Mouse (Mus musculus): ENCODE measurements around the gene Pnn. TPM values are rescaled to one million over a fixed set of nuclear protein-coding genes. Genes with fewer than 3 reads are reported as not detected.
A peak's percentile ranks its signal among the peaks of the same experiment; 100 is the strongest.

Gene Pnn
- polyA plus RNA-seq, 1 experiment = 134 TPM

- H3K4me1 ChIP-seq (ENCODE audit: control insufficient read depth, insufficient read depth, low read length) = no peaks in the 10 kb centered on the region
- no peak overlapping the region for H3K9ac ChIP-seq (ENCODE audit: low read depth, poor library complexity, severe bottlenecking)
- TF ChIP-seq POLR2A (IDR thresholded peaks at IDR 0.05; ENCODE audit: insufficient read depth, low read length) = no peak
- TF ChIP-seq CTCF (IDR thresholded peaks at IDR 0.05; ENCODE audit: low read depth, low read length) = no peak
- TF ChIP-seq EP300 (IDR thresholded peaks at IDR 0.05; ENCODE audit: insufficient read depth, low read depth, low read length) = no peak
- H3K27ac ChIP-seq (ENCODE audit: insufficient read depth, low read length) = no peak overlapping the region
- no peaks in the 10 kb centered on the region for H3K27me3 ChIP-seq (ENCODE audit: control insufficient read depth, insufficient read depth, low read length, poor library complexity, severe bottlenecking)
- peaks cover 6% of the 10 kb centered on the region for H3K36me3 ChIP-seq (ENCODE audit: control insufficient read depth, insufficient read depth, low read length, poor library complexity, severe bottlenecking)
- no peaks in the 10 kb centered on the region for H3K9me3 ChIP-seq (replicated peaks; ENCODE audit: control insufficient read depth, insufficient read depth, low read length, poor library complexity, severe bottlenecking)
- H3K4me3 ChIP-seq (ENCODE audit: low read depth, low read length) = no peak overlapping the region
These were observed 11.2 kb downstream of the Pnn start for GRCm38 (mm10) chr12:59077883-59078282.

GRCm38 (mm10) chr12:59080461-59080860, 13.8 kb downstream of the Pnn start:
- Histone ChIP-seq H3K9me3 (replicated peaks; ENCODE audit: control insufficient read depth, insufficient read depth, low read length, poor library complexity, severe bottlenecking) (no peaks in the 10 kb centered on the region), H3K4me3 (ENCODE audit: low read depth, low read length) (peak overlapping the region; percentile 17; the same call in 1 of the 2 replicates), H3K9ac (ENCODE audit: low read depth, poor library complexity, severe bottlenecking) (0 out of 2 replicates have a peak overlapping the region, but pooled peaks have one; percentile 6), H3K27ac (ENCODE audit: insufficient read depth, low read length) (no peak overlapping the region), H3K27me3 (ENCODE audit: control insufficient read depth, insufficient read depth, low read length, poor library complexity, severe bottlenecking) (no peaks in the 10 kb centered on the region), H3K36me3 (ENCODE audit: control insufficient read depth, insufficient read depth, low read length, poor library complexity, severe bottlenecking) (no peaks in the 10 kb centered on the region; the same call in 1 of the 2 replicates), H3K4me1 (ENCODE audit: control insufficient read depth, insufficient read depth, low read length) (no peaks in the 10 kb centered on the region)
- TF ChIP-seq POLR2A (IDR thresholded peaks at IDR 0.05; ENCODE audit: insufficient read depth, low read length) (no peak), EP300 (IDR thresholded peaks at IDR 0.05; ENCODE audit: insufficient read depth, low read depth, low read length) (no peak), CTCF (IDR thresholded peaks at IDR 0.05; ENCODE audit: low read depth, low read length) (no peak)

DNA sequence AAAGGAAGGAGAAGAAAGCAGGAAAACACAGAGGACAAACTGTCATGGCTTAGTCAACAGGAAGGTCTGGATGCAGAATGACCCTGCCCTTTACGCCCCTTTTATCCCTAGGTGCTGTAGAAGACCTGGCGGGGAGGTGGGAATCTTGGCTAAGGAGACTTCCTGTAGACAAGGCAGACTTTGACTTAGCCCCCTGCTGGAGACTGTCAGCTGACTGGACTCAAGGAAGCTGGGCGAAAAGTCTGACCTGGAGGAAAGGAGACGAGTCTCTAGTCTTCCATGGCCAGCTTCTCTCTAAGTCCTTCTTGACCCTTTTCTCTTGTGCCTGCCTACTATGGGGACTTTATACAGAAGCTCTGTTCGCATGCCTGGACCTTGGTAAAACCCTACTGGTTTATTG, 17.8 kb downstream of the Pnn start:
- Histone ChIP-seq H3K27ac (ENCODE audit: insufficient read depth, low read length) (no peak overlapping the region), H3K9ac (ENCODE audit: low read depth, poor library complexity, severe bottlenecking) (no peak overlapping the region), H3K36me3 (ENCODE audit: control insufficient read depth, insufficient read depth, low read length, poor library complexity, severe bottlenecking) (no peaks in the 10 kb centered on the region), H3K9me3 (replicated peaks; ENCODE audit: control insufficient read depth, insufficient read depth, low read length, poor library complexity, severe bottlenecking) (no peaks in the 10 kb centered on the region), H3K4me1 (ENCODE audit: control insufficient read depth, insufficient read depth, low read length) (no peaks in the 10 kb centered on the region), H3K4me3 (ENCODE audit: low read depth, low read length) (no peak overlapping the region), H3K27me3 (ENCODE audit: control insufficient read depth, insufficient read depth, low read length, poor library complexity, severe bottlenecking) (no peaks in the 10 kb centered on the region)
- TF ChIP-seq EP300 (IDR thresholded peaks at IDR 0.05; ENCODE audit: insufficient read depth, low read depth, low read length) (no peak), POLR2A (IDR thresholded peaks at IDR 0.05; ENCODE audit: insufficient read depth, low read length) (no peak), CTCF (IDR thresholded peaks at IDR 0.05; ENCODE audit: low read depth, low read length) (no peak)

DNA sequence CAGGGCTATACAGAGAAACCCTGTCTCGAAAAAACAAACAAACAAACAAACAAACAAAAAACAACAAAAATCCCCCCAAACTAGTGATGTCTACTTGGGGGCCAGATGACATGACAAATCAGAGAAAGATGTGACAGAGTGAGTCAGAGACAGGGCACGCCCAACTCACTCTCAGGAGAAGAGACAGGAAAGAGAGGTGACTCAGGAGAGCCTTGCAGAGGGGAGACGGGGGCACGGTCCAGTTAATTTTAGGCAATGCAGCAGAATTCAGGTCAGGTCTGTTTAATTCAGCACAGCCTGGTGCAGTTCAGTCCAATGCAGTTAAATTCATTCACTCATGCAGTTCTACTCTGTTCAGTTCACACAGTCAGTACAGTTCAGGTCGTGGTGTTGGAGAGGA, 19.5 kb downstream of the Pnn start:
- H3K4me3 ChIP-seq (ENCODE audit: low read depth, low read length) = no peak overlapping the region
- H3K27ac ChIP-seq (ENCODE audit: insufficient read depth, low read length) = no peak overlapping the region
- no peaks in the 10 kb centered on the region for H3K9me3 ChIP-seq (replicated peaks; ENCODE audit: control insufficient read depth, insufficient read depth, low read length, poor library complexity, severe bottlenecking)
- TF ChIP-seq CTCF (IDR thresholded peaks at IDR 0.05; ENCODE audit: low read depth, low read length) (no peak), POLR2A (IDR thresholded peaks at IDR 0.05; ENCODE audit: insufficient read depth, low read length) (no peak), EP300 (IDR thresholded peaks at IDR 0.05; ENCODE audit: insufficient read depth, low read depth, low read length) (no peak)
- H3K36me3 ChIP-seq (ENCODE audit: control insufficient read depth, insufficient read depth, low read length, poor library complexity, severe bottlenecking) = no peaks in the 10 kb centered on the region
- no peaks in the 10 kb centered on the region for H3K4me1 ChIP-seq (ENCODE audit: control insufficient read depth, insufficient read depth, low read length)
- no peaks in the 10 kb centered on the region for H3K27me3 ChIP-seq (ENCODE audit: control insufficient read depth, insufficient read depth, low read length, poor library complexity, severe bottlenecking)
- no peak overlapping the region for H3K9ac ChIP-seq (ENCODE audit: low read depth, poor library complexity, severe bottlenecking)

DNA sequence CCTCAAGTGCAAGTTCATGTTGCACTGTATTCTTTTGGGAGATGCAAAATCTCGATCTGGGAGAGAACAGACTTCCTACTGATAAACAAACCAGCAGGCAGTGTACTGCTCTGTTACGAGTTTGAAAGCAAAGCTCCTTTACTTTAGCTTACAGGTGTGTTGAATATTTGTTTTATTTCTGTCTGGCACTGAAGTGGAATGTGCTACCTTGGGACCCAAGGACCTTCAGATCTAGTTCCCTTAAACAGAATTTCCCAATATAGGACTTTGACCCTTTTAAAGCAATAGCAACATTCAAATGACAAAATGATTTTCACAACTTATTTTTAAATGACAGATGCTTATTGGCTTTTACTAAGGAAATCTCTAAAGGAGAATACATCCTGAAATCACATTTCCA, 26.9 kb downstream of the Pnn start:
- Histone ChIP-seq H3K4me3 (ENCODE audit: low read depth, low read length) (no peak overlapping the region), H3K9ac (ENCODE audit: low read depth, poor library complexity, severe bottlenecking) (no peak overlapping the region), H3K4me1 (ENCODE audit: control insufficient read depth, insufficient read depth, low read length) (no peaks in the 10 kb centered on the region), H3K27me3 (ENCODE audit: control insufficient read depth, insufficient read depth, low read length, poor library complexity, severe bottlenecking) (no peaks in the 10 kb centered on the region), H3K36me3 (ENCODE audit: control insufficient read depth, insufficient read depth, low read length, poor library complexity, severe bottlenecking) (no peaks in the 10 kb centered on the region), H3K9me3 (replicated peaks; ENCODE audit: control insufficient read depth, insufficient read depth, low read length, poor library complexity, severe bottlenecking) (no peaks in the 10 kb centered on the region), H3K27ac (ENCODE audit: insufficient read depth, low read length) (no peak overlapping the region)
- TF ChIP-seq CTCF (IDR thresholded peaks at IDR 0.05; ENCODE audit: low read depth, low read length) (no peak), POLR2A (IDR thresholded peaks at IDR 0.05; ENCODE audit: insufficient read depth, low read length) (no peak), EP300 (IDR thresholded peaks at IDR 0.05; ENCODE audit: insufficient read depth, low read depth, low read length) (no peak)

GRCm38 (mm10) chr12:59095104-59096025, 28.7 kb downstream of the Pnn start, which contains the start of gene Mia2:
Mia2 (plus strand) TSS chr12:59095799.
- Histone ChIP-seq H3K36me3 (ENCODE audit: control insufficient read depth, insufficient read depth, low read length, poor library complexity, severe bottlenecking) (no peaks in the 10 kb centered on the region), H3K4me3 (ENCODE audit: low read depth, low read length) (no peak within 1 kb of the TSS), H3K4me1 (ENCODE audit: control insufficient read depth, insufficient read depth, low read length) (no peaks in the 10 kb centered on the region), H3K9ac (ENCODE audit: low read depth, poor library complexity, severe bottlenecking) (no peak within 1 kb of the TSS), H3K27me3 (ENCODE audit: control insufficient read depth, insufficient read depth, low read length, poor library complexity, severe bottlenecking) (no peaks in the 10 kb centered on the region), H3K27ac (ENCODE audit: insufficient read depth, low read length) (no peak within 1 kb of the TSS), H3K9me3 (replicated peaks; ENCODE audit: control insufficient read depth, insufficient read depth, low read length, poor library complexity, severe bottlenecking) (no peaks in the 10 kb centered on the region)
- TF ChIP-seq CTCF (IDR thresholded peaks at IDR 0.05; ENCODE audit: low read depth, low read length) (no peak), POLR2A (IDR thresholded peaks at IDR 0.05; ENCODE audit: insufficient read depth, low read length) (no peak), EP300 (IDR thresholded peaks at IDR 0.05; ENCODE audit: insufficient read depth, low read depth, low read length) (no peak)

Measured in ES-Bruce4 (cell line).